Mouse (Mus musculus) hematopoietic stem cell, adult 5-6 weeks (primary cell): Measurements from ENCODE around the gene Fam222b. TPM values are rescaled to one million over a fixed set of nuclear protein-coding genes. Genes with fewer than 3 reads are reported as not detected.
"Not testable (repeated sequence)": the region's sequence is repeated elsewhere in the genome, so short reads cannot be mapped to it uniquely, and the experiment has no call there.

Source experiments
- ATAC-seq, 2 experiments: fragments of 125-278 bp in 1 of 2; replicated peaks in 1 of 2; 2 replicates each; pipeline ENCODE4 v1.8.0; 2016 to 2017; ENCODE audit warnings: inconsistent platforms in 2 of 2, mild to moderate bottlenecking in 2 of 2, moderate number of reproducible peaks in 2 of 2, low read depth in 1 of 2, moderate TSS enrichment in 1 of 2; ENCODE audit not compliant: low FRiP score in 2 of 2, poor library complexity in 2 of 2, severe bottlenecking in 2 of 2, insufficient read depth in 1 of 2, low TSS enrichment in 1 of 2
- total RNA-seq: library from RNA; stranded (forward); fragments of 172-1452, 232-1000 nt; gene quantifications from 2 replicates; pipeline ENCODE4 v1.2.3, GENCODE M21; 2017

Gene Fam222b
- total RNA-seq, 1 experiment from 2014 or later = 3.2 TPM

DNA sequence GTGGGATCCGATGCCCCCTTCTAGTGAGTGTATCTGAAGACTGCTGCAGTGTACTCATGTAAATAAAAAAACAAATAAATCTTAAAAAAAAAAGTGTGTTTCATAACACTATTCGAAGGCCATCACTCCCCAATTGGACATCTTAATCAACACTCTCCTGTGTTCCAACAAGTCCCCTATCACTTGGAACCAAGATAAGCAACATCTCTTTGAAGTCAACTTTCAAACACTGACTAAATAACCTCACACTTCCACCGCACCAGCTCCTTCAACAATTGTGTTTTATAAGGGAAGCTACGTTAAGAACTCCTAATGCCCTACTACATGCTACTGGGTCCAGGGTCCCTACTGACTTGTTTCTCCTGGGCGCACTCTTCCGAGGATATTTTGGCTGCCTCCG is 88.0 kb downstream of the Fam222b start:
- no peak for ATAC-seq

DNA sequence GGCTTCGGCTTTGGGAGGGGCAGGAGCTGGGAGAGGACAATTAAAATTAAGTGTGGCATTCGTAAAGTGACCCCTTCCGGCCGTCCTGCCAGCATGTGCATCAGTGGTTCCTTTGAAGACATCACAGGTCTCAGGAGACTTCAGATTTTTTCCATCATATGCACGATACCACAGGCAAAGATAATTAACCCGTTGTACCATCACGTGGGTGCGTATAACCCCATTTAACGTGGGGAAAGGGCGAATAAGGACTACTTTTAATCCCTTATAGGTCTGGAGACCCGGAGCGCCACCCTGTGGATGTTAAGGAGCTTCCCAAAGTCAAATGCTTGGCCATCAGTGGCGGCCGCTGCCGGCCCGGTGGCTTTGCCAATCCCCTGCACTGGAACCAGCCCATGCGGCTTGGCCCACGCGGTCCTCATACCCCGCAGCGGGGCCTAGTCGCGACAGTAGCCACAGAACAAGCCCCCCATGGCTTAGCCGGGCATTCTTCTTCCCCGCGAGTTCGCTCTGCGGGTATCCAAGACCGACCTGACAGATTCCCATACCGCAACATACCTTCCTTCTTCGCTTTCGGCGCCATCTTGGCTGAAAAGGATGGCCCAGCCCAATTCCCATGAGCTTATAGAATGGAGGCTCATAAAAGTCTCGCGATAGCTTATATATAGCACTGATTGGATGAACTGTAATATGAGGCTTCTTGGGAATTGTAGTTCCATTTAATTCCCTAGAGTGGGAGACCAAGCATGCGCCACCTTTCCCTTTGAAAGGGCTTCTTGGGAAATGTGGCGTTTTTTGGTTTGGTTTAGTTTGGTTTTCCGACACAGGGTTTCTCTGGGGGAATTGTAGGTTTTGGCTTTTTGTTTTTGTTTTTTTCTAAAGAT is 88.7 kb downstream of the Fam222b start, which contains the start of gene Rpl23a:
Gene Rpl23a, minus strand, starts transcription at position 624 of the 884 bp plus-strand sequence.
- ATAC-seq = peak; percentile 84 to 86

DNA sequence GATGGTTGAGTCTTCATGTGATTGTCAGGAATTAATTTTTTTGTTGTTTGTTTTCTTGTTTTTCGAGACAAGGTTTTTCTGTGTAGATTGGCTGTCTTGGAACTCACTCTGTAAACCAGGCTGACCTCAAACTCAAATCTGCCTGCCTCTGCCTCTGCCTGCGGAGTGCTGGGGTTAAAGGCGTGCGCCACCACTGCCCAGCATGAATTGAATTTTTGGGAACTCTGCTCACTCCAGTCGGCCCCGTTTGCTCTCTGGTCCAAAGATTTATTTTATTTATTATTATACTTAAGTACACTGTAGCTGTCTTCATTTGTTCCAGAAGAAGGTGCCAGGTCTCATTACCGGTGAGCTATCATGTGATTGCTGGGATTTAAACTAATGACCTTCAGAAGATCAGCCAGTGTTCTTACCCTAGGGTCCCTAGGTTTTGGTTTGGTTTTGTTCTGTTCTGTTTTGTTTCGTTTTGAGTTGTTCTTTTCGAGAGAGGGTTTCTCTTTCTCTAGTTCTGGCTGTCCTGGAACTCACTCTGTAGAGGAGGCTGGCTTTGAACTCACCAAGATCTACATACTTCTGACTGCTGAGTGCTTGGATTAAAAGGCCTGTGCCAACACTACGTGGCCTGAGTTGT is 89.5 kb downstream of the Fam222b start:
- ATAC-seq = no peak

DNA sequence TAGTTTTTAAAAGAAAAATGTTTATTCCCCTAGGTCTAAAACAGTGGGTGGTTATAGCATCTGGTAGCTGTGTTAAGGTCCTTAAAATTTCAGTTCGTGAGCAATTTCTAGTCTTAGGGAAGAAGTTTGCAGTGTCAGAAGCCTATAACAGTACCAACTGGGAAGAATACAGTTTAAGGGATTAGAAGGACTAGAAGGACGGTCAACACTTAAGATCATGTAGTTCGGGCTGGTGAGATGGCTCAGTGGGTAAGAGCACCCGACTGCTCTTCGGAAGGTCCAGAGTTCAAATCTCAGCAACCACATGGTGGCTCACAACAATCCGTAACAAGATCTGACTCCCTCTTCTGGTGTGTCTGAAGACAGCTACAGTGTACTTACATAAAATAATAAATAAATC is 90.2 kb downstream of the Fam222b start:
- ATAC-seq = not testable (repeated sequence)

DNA sequence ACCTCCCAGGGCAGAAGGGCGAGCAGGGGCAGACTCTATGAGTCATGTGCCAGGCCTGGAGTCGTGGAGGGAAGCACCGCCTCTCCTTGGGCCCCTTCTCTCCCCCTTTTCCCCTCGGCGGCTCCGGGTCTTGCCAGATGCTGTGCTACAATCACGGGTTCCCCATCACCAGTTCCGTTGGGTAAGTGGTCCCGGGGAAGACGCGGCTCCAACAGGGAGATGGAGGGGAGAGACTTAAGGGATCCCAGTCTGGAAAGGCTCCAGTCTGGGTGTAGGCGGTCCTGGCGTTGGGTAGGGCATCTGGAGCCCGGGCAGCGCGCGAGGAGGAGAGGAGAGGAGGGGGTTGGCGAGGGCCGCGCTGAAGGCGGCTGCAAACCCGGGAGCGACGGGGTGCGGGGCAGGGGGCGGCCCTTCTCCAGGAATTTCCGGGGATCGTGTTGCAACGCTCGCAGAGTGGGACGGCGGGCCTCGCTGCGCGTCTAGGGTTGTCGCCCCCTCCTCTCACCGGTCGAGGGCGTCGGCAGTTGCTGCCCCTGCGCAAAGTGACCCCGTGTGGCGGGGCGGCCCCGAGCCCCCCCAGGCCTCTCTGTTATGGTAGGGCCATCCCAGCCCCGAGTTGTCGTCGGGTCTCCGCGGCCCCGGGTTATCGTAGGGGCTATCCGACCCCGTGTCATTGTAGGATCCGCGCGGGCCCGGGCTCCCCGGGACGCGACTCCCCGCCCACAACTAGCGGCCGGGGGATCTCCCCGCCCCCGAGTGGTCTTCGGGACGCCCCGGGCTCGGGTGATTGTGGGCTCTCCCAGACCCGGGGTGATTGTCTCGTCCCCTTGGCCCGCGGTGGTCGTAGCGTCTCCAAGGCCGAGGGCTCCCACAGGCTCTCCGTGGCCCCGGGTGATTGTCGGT is 94.1 kb downstream of the Fam222b start, which contains the start of gene Rab34:
Gene Rab34, plus strand, starts transcription at position 100 of the 903 bp plus-strand sequence.
- ATAC-seq = peak; percentile 28 to 35; a peak in 2 of 4 replicates

DNA sequence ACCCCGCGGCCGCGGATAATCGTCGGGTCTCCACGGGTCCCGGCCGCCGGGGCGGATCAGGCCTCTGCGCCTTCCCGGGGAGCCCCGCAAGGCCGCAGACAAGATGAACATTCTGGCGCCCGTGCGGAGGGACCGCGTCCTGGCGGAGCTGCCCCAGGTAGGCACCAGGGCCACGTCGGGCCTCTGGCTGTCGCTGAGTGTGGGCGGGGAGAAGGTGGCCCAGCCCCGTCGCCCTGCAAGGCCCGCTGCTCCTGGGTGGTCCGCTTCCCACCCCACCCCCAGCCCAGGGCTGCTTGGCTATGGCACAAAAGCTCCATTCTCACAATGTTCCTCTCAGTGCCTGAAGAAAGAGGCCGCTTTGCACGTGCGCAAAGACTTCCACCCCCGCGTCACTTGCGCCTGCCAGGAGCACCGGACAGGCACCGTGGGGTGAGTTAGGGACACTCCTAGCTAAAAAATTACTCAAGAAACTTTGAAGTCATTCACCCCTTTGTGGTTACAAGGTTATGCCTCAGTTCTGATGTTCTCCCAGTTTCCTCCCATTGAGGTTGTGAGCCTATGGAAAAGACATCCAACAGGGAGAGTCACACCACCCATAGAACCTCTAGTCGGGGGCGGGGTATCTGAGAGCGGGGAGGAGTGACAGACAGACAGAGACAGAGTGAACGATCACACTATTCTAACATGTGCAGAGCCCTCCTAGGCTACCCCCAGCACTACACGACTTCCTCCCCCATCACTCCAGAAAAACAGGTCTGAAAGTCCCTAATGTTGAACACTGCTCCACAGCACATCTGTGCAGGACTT is 95.0 kb downstream of the Fam222b start:
- peak in 1 of 2 experiments; percentile 27; a peak in 1 of 4 replicates for ATAC-seq

DNA sequence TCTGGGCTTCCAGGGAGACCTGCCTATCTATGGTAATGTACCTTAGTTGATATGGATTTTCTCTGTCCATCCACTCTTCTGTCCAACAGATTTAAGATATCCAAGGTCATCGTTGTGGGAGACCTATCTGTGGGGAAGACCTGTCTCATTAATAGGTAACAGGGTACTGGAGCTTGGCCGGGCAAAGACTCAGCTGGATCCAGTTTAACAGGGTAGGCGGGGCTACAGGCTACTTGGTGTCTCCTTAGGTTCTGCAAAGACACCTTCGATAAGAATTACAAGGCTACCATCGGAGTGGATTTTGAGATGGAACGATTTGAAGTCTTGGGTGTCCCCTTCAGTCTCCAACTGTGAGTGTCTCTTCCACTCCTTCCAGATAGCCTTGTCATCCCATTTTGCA is 95.6 kb downstream of the Fam222b start:
- no peak for ATAC-seq

DNA sequence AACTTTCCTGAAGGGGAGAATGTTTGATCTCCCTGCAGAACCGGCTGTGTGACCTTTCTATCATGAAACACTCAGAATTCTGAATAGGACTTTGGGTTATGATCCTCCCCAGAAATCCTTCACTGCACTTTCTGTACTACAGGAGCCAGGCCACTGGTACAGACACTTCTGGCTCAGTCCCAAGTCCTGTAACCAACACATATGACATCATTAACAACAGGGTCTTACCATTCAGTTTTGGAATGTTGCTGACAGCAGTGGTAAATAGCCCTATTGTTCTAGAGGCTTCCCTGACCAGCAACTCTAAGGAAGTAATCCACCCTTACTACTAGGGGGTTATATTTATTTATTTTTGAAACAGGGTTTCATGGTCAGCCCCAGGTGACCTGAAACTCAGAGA is 98.7 kb downstream of the Fam222b start, which contains the start of gene Proca1:
Gene Proca1, plus strand, starts transcription at position 280 of the 400 bp plus-strand sequence.
- no peak for ATAC-seq

DNA sequence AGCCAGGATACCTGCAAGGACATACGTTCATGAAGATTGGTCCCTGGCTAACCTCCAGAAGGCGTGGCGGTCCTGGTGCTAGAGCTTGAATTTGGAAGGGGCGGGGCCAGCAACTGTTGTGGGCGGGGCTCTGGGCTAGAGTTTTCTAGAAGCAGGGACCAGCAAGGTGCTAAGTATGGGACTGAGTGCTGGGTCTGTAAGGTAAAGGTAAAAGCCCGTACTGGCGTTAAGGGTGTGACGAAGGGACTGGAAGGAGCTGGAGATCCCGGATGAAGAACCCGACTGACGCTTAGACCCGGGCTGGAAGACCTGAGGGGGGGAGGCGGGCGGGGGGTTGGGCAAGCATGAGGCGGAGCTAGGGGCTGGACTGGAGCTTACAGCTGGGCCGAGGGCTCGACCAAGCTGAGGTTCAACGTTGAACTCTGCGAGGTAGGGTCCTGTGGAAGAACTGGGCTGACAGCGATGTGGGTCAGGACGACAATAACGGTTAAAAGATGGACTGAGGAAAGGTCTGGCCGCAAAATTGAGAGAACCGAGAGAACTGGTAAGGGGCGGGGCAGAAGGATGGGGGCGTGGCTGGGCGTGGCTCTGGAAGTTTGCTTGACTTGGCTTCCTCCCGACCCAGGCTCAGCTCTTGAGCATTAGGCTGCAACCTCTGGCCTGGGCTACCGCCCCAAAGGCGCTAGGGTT is 100.1 kb downstream of the Fam222b start:
- peak; percentile 70 to 91 for ATAC-seq

DNA sequence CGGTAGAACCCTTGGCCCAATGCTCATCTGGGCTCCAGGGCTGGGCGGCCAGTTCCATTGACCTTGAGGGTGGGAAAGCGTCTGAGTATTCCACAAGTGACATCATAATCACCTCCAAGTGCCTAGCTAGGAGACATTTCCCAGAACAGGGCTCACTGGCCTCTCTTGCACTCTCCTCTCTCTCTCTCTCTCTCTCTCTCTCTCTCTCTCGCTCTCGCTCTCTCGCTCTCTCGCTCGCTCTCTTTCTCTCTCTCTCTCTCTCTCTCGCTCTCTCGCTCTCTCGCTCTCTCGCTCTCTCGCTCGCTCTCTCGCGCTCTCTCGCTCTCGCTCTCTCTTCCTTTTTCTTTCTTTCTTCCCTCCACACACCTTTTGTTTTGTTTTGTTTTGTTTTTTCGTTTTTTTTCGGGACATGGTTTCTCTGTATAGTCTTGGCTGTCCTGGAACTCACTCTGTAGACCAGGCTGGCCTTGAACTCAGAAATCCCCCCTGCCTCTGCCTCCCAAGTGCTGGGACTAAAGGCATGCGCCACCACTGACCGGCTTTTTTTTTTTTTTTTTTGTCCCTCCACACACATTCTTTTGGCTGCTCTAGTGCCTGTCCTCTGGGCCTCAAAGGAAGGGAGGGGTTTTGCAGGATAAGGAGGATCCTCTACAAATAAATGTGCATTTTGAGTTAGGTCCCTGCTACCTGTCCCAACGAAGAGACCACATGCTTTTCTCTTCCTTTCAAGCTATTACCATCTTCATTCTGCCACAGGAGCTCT is 100.8 kb downstream of the Fam222b start:
- ATAC-seq = no peak

DNA sequence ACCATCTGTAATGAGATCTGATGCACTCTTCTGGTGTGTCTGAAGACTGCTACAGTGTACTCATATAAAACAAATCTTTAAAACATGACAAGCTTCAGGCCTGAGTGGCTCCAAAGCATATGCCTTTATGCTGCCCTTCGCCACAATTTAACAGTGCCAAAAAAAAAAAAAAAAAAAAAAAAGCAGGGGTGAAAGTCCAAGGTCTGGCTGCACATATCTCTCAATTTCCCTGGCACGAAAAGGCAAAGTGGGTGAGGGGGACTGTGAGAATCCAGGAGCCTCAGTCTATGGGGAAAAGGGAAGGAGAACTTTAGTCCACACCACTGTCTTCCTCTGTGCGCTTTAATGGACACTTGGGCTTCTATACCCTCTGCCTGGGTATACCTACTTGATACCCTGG is 107.9 kb downstream of the Fam222b start:
- no peak for ATAC-seq

DNA sequence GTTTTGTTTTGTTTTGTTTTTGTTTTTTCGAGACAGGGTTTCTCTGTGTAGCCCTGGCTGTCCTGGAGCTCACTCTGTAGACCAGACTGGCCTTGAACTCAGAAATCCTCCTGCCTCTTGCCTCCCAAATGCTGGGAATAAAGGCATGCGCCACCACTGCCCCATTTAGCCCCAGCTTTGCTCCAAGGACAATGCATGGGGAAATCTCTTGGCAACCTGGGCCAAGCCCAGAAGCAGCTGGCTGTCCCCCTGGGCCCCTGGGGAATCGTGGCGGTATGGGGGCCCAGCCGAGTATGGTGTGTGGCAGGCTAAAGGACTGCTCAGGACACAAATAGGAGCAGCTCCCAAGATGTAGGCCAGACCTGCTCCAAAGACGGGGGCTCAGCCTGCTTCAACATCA is 109.8 kb downstream of the Fam222b start:
- ATAC-seq = no peak

DNA sequence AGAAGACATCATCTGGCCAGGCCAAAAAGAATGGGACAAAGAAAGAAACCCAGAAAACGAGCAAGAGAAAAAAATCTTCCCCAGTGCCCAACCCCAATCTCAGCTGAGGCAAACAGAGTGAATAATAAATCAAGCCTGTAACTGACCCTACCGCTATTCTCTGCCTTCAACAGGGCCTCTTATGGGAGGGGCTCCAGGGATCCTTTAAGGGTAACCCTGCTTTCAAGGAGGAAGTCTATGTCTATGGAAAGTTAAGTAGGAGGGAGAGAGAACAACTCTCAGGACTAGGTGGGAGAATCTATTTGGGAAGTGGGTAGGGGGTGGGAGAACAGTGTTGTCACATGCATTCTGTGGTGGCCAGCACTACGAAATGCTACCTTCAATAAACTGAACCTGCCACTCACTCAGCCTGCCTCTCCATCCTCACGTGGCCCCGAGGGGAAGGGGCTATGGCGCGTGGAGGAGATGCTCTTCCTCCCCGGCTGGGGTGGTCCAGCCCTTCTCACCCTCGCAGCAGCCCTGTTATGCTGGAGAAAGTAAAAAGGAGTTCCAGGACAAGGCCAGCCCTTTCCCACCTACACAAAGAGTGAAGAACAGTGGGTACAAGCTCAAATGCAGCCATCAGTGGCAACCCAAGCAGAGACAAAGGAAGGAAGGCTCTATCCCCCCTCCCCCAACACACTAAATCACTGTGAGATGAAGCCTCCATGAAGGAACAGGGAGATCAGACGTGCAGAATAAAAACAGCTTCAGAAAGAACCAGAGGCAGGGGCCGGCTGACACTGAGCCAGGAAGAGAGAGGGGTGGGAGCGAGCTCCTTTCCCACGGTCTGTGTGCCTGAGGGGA is 111.1 kb downstream of the Fam222b start:
- ATAC-seq = no peak
